Mouse (Mus musculus) C2C12 (cell line): ENCODE data around the gene Tbc1d20. TPM values are rescaled to one million over a fixed set of nuclear protein-coding genes. Genes with fewer than 3 reads are reported as not detected.
"Not testable (repeated sequence)": the region's sequence is repeated elsewhere in the genome, so short reads cannot be mapped to it uniquely, and the experiment has no call there.

ENCODE experiments used
- H3K27me3 ChIP-seq: one replicate; pipeline ENCODE4 v1.6.1; 2011; ENCODE audit not compliant: control insufficient read depth, insufficient read depth, insufficient read length
- H3K36me3 ChIP-seq: one replicate; pipeline ENCODE4 v1.6.1; 2011; ENCODE audit not compliant: control insufficient read depth, insufficient read depth
- H3K4me3 ChIP-seq: one replicate; pipeline ENCODE4 v1.5.1; 2011; ENCODE audit warnings: mild to moderate bottlenecking, control low read depth; ENCODE audit not compliant: poor library complexity, insufficient read depth, severe bottlenecking
- H3K79me2 ChIP-seq: one replicate; pipeline ENCODE4 v1.6.1; 2011; ENCODE audit not compliant: control insufficient read depth, insufficient read depth
- H3K79me3 ChIP-seq: one replicate; pipeline ENCODE4 v1.6.1; 2011; ENCODE audit warnings: low read depth, control low read depth
- H3ac ChIP-seq: one replicate; pipeline ENCODE3; 2011; ENCODE audit warnings: low read depth; ENCODE audit not compliant: control insufficient read depth, insufficient read length
- CEBPB ChIP-seq: IDR thresholded peaks from one replicate; pipeline ENCODE4 v1.6.1; 2011; ENCODE audit warnings: low read depth, mild to moderate bottlenecking, control low read depth, moderate library complexity
- CTCF ChIP-seq: IDR thresholded peaks from one replicate; pipeline ENCODE4 v1.5.1; 2011; ENCODE audit not compliant: control insufficient read depth, insufficient read depth, insufficient read length
- FOSL1 ChIP-seq: IDR thresholded peaks from one replicate; pipeline ENCODE4 v1.8.0; 2011; ENCODE audit warnings: mild to moderate bottlenecking, low read length; ENCODE audit not compliant: poor library complexity, insufficient read depth, severe bottlenecking
- MAX ChIP-seq: IDR thresholded peaks from one replicate; pipeline ENCODE4 v1.6.1; 2011; ENCODE audit warnings: mild to moderate bottlenecking, control low read depth
- MYOD1 ChIP-seq: IDR thresholded peaks from one replicate; pipeline ENCODE4 v1.6.1; 2011; ENCODE audit warnings: low read depth; ENCODE audit not compliant: control insufficient read depth, insufficient read length
- MYOG ChIP-seq: IDR thresholded peaks from one replicate; pipeline ENCODE4 v1.6.1; 2011; ENCODE audit not compliant: control insufficient read depth, insufficient read length; ENCODE audit errors: extremely low read depth
- USF1 ChIP-seq: IDR thresholded peaks from one replicate; pipeline ENCODE4 v1.6.1; 2011; ENCODE audit warnings: low read depth, mild to moderate bottlenecking, control low read depth, moderate library complexity
- polyA plus RNA-seq: library from polyadenylated mRNA; unstranded; fragments of >200 nt; fragmentation: generic; extraction: Trizol; gene quantifications from one replicate; pipeline ENCODE4 v1.2.1, GENCODE M21; 2012; ENCODE audit warnings: missing spikeins

Tbc1d20 gene
- polyA plus RNA-seq, 1 experiment, result 32.7 TPM

DNA sequence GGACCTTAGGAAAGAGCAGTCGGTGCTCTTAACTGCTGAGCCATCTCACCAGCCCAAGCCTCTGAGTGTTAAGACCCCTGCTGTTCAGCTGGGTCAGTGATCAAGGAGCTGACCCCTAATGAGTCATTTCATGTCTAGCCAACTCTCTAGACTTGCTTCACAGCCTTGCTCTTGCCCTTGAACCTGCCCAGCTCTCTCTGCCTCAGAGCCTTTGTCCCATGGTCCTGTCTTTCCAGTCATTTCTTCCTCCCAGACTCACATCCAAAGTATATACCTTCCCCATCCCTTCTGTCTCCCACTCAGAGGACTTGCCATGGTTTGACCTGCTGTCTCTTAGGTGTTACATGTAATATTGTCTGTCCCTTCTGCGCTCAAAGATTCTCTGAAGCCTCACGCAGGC, 63.6 kb downstream of the Tbc1d20 start:
- H3K36me3 ChIP-seq, result no peaks in the 10 kb centered on the region
- no peaks in the 10 kb centered on the region for H3K79me3 ChIP-seq
- H3K27me3 ChIP-seq, result no peaks in the 10 kb centered on the region
- H3K79me2 ChIP-seq, result no peaks in the 10 kb centered on the region
- TF ChIP-seq USF1 (no peak), MYOD1 (no peak), CTCF (no peak), MYOG (no peak), MAX (no peak), CEBPB (no peak), FOSL1 (no peak)
- no peak overlapping the region for H3ac ChIP-seq
- no peak overlapping the region for H3K4me3 ChIP-seq

DNA sequence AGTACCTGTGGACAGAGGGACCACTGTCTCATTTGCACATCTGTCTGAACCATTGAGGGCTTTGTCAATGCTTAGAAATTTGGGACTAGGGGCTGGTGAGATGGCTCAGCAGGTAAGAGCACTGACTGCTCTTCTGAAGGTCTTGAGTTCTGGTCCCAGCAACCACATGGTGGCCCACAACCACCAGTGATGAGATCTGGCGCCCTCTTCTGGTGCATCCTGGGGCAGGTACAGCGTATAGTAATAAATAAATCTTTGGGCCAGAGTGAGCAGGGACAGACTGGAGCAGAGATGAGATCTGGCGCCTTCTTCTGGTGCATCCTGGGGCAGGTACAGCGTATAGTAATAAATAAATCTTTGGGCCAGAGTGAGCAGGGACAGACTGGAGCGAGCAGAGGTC, 65.3 kb downstream of the Tbc1d20 start:
- not testable (repeated sequence) for H3K79me3 ChIP-seq, H3K4me3 ChIP-seq, H3K27me3 ChIP-seq, H3K36me3 ChIP-seq, H3ac ChIP-seq, H3K79me2 ChIP-seq

DNA sequence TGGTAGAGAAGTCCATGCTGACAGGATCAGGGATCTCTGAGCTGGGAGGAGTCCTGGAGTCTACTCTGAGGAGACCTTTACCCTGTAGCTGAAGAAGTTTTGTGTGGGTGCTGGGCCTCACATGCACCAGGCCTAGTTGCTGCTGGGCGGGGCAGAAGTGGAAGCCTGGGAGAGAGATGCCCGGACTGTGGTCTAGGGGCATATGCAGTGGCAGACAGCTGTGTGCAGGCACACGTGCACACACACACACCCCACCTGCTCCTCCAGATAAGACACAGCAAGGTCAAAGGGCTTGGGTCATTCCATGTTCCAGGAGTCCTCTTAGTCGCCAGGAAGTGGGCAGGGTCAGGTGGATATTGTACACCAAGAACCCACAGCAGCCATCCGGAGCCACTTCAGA, 66.0 kb downstream of the Tbc1d20 start:
- no peaks in the 10 kb centered on the region for H3K27me3 ChIP-seq
- TF ChIP-seq CTCF (no peak), USF1 (no peak), CEBPB (no peak), MAX (no peak), MYOG (no peak), MYOD1 (no peak), FOSL1 (no peak)

DNA sequence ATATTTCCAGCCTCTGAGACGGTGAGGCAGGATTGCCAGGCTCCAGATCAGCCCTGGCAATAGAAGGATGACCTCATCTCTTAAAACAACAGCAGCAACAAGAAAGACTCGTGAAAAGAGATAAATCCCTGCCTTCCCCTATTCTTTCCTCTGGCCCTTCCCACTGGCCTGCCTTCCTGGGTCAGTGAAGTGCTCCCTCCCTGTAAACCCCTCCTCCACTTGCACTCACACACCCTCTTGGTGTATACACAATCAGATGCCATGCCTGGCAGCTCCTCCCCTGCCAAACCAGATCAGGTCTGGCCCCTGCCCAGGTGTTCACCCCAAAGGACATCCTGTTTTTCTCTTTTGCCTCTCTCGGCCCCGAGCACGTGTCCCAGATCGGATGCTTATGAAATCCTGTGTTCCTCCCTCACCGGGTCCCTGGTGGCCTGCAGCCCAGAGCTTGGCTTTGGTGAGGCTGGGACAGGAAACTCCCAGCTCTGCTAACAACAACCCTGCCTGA, 66.7 kb downstream of the Tbc1d20 start:
- Histone ChIP-seq H3ac (no peak overlapping the region), H3K79me3 (no peaks in the 10 kb centered on the region), H3K4me3 (no peak overlapping the region), H3K79me2 (no peaks in the 10 kb centered on the region), H3K27me3 (no peaks in the 10 kb centered on the region), H3K36me3 (no peaks in the 10 kb centered on the region)
- TF ChIP-seq MYOD1, result no peak
- no peak for TF ChIP-seq MYOG
- no peak for TF ChIP-seq FOSL1
- no peak for TF ChIP-seq CTCF
- TF ChIP-seq USF1, result no peak
- TF ChIP-seq CEBPB, result no peak

More for the DNA sequence above, 66.0 kb downstream of the Tbc1d20 start:
- H3K4me3 ChIP-seq, result no peak overlapping the region
- H3K79me2 ChIP-seq, result no peaks in the 10 kb centered on the region
- no peak overlapping the region for H3ac ChIP-seq
- H3K36me3 ChIP-seq, result no peaks in the 10 kb centered on the region
- no peaks in the 10 kb centered on the region for H3K79me3 ChIP-seq

DNA sequence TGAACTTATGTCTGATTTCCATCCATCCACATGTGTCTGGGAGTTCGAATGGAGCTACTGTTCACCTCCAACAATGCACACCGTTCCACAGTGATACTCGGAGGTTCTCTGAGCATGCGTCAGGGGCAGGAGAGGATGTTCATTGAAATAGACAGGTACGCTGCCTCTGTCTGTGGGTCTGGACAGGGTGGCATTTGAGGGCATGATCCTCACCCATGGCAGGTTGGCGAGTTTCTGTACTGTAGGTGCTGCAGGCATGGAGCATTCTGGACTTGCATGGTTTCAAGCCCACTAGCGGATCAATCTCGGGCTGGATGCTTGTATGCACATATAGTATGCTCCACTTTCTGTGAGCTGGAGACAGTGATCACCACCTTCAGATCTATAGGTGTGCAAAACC, 67.6 kb downstream of the Tbc1d20 start:
- no peaks in the 10 kb centered on the region for H3K79me2 ChIP-seq
- no peaks in the 10 kb centered on the region for H3K79me3 ChIP-seq
- H3K36me3 ChIP-seq, result no peaks in the 10 kb centered on the region
- no peak overlapping the region for H3ac ChIP-seq
- H3K27me3 ChIP-seq, result no peaks in the 10 kb centered on the region
- no peak overlapping the region for H3K4me3 ChIP-seq
- no peak for TF ChIP-seq FOSL1
- TF ChIP-seq MAX, result no peak
- no peak for TF ChIP-seq CTCF
- no peak for TF ChIP-seq MYOG
- no peak for TF ChIP-seq USF1
- no peak for TF ChIP-seq CEBPB
- TF ChIP-seq MYOD1, result no peak

Other genes with a start within 250 kb of the Tbc1d20 start
- gene Scrt2, start 212.3 kb upstream of the Tbc1d20 start, polyA plus RNA-seq, result not detected
- 60.3 TPM for gene Srxn1, start 188.3 kb upstream of the Tbc1d20 start, polyA plus RNA-seq
- gene Tcf15, start 150.3 kb upstream of the Tbc1d20 start, polyA plus RNA-seq, result not detected
- gene Csnk2a1, start 67.0 kb upstream of the Tbc1d20 start, polyA plus RNA-seq, result 37.7 TPM
- gene Rbck1, start 38.8 kb downstream of the Tbc1d20 start, polyA plus RNA-seq, result 65.3 TPM
- 27.6 TPM for gene Trib3, start 50.2 kb downstream of the Tbc1d20 start, polyA plus RNA-seq
- not detected for gene Nrsn2, start 82.8 kb downstream of the Tbc1d20 start, polyA plus RNA-seq
- 7.2 TPM for gene Sox12, start 104.2 kb downstream of the Tbc1d20 start, polyA plus RNA-seq
- gene Zcchc3, start 121.2 kb downstream of the Tbc1d20 start, polyA plus RNA-seq, result not detected
- gene 6820408C15Rik, start 121.8 kb downstream of the Tbc1d20 start, polyA plus RNA-seq, result 0.09 TPM
- gene Defb23, start 170.8 kb downstream of the Tbc1d20 start, polyA plus RNA-seq, result not detected
- not detected for gene Defb20, start 183.2 kb downstream of the Tbc1d20 start, polyA plus RNA-seq
- not detected for gene Defb22, start 196.3 kb downstream of the Tbc1d20 start, polyA plus RNA-seq
- not detected for gene Defb26, start 217.9 kb downstream of the Tbc1d20 start, polyA plus RNA-seq
- 0.57 TPM for gene Defb28, start 224.4 kb downstream of the Tbc1d20 start, polyA plus RNA-seq
- gene Defb29, start 246.3 kb downstream of the Tbc1d20 start, polyA plus RNA-seq, result not detected